Mouse (Mus musculus): ENCODE results near the gene Rbm24.

The Rbm24 gene

DNA sequence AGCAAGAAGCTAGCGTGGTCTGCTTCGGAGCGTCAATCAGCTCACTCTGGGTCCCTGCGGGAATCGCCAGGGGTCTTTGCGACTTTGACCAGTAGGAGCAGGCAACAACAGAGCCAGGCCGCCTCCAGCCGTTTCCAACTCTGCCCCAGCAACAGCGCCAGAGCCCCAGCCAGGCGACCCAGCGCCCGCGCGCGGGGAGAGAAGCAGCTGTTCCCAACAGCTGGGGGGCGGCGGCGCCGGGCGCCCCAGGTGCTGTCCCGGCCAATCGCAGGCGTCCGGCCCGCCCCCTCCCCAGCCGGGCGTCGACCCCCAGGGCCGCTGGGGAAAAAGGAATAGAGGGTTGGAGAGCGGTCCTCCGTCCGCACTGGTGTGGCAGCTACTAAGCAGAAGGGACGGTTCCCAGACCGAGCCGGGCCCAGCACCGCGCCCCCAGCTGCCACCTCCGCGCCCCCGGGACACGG is at the start of gene Rbm24:
Gene Rbm24, plus strand, starts transcription at position 294 of the 461 bp plus-strand sequence.
- peak in 1 of 2 experiments; percentile 32 for DNase-seq (ENCODE audit: low spot score in 2 of 2)

- DNase-seq (ENCODE audit: low spot score in 2 of 2), result no peak
These were observed 45.4 kb upstream of the Rbm24 start for GRCm38 (mm10) chr13:46372884-46373283.

- no peak for DNase-seq (ENCODE audit: low spot score in 2 of 2)
These were observed 42.9 kb upstream of the Rbm24 start for GRCm38 (mm10) chr13:46375371-46375770.

GRCm38 (mm10) chr13:46387396-46387795 is 30.8 kb upstream of the Rbm24 start:
- DNase-seq (ENCODE audit: low spot score in 2 of 2), result no peak

GRCm38 (mm10) chr13:46391654-46392053 is 26.6 kb upstream of the Rbm24 start:
- no peak for DNase-seq (ENCODE audit: low spot score in 2 of 2)

GRCm38 (mm10) chr13:46392893-46393292 is 25.3 kb upstream of the Rbm24 start:
- no peak for DNase-seq (ENCODE audit: low spot score in 2 of 2)

- DNase-seq (ENCODE audit: low spot score in 2 of 2), result no peak
These were observed 24.3 kb upstream of the Rbm24 start for GRCm38 (mm10) chr13:46393936-46394335.

- no peak for DNase-seq (ENCODE audit: low spot score in 2 of 2)
These were observed 21.0 kb upstream of the Rbm24 start for GRCm38 (mm10) chr13:46397235-46397634.

DNA sequence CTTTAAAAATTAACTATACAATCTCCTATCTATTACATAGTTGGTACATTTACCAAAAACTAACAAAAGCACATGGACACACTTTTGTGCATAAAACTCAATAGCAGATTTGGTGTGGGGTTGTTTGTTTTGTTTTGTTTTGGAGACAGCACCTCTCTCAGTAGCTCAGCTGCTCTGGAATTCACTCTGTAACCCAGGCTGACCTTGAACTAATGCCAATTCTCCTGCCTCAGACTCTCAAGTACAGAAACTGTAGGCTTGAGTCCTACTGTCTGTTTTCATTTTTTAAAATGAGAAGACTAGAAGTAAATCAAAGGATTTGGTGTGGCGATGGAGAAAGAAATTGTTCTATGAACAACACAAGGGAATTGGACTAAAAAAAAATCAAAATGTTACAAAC is 11.1 kb upstream of the Rbm24 start:
- DNase-seq (ENCODE audit: low spot score in 2 of 2), result no peak

- DNase-seq (ENCODE audit: low spot score in 2 of 2), result no peak
These were observed 6.0 kb upstream of the Rbm24 start for GRCm38 (mm10) chr13:46412247-46412646.

DNA sequence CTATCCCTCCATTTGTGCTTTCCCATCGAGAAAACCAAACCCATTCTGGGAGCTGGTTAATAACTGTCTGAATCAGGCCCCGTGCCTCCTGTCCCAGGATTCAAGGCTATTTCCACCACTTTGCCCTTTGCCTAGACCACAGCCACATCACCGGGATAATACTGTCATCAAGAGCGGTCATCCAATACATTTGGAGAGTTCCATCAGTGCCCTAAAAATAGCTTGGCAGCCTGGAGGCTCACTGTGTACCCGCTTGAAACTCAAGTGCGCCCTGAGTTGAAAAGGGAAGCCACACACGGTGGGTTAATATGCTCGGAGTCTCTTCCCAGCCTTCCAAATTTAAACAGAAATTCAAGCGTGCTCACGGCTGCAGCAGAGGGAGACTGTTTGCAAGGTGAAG is 4.6 kb upstream of the Rbm24 start:
- DNase-seq (ENCODE audit: low spot score in 2 of 2), result no peak

GRCm38 (mm10) chr13:46414050-46414449 is 4.2 kb upstream of the Rbm24 start:
- DNase-seq (ENCODE audit: low spot score in 2 of 2), result no peak

GRCm38 (mm10) chr13:46416021-46416420 is 2.2 kb upstream of the Rbm24 start:
- no peak for DNase-seq (ENCODE audit: low spot score in 2 of 2)

DNA sequence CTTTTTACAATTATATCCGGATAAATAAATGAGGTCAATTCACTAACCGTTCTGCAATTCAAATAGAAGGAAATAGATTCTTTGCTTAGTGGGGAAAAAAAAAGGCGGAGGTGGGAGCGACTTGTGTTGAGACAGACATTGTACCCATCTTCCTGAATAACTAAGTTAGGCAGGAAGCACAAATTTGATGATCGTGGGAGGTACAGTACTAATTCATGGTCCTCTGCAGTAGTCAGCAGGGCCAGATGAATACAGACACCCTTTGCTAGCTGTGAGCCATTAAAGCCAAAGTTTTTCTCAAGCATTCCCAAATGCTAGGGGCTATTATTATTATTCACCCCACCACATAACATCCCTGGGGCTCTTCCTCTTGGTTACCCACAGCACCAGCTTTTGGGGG is 640 bp upstream of the Rbm24 start:
- no peak for DNase-seq (ENCODE audit: low spot score in 2 of 2)

- DNase-seq (ENCODE audit: low spot score in 2 of 2), result no peak
These were observed 704 bp downstream of the Rbm24 start for GRCm38 (mm10) chr13:46418731-46419545.

DNA sequence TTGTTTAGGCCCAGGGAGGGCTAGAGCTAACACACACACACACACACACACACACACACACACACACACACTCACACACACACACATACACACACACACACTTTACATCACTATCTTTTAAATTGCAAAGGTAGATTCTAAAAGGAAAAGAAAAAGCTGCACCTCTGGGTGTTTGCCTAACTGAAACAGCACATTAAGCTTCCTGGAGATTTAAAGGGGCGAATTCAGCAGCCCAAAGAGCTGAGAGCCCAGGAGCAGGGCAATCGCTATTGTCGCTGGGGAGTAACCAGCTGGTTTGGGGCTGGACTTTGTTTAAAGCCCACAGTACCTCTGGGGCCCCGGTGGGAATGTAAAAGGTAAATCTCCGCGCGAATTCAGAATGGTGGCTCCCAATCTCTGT is 1.4 kb downstream of the Rbm24 start:
- DNase-seq (ENCODE audit: low spot score in 2 of 2), result no peak

- no peak for DNase-seq (ENCODE audit: low spot score in 2 of 2)
These were observed 1.9 kb downstream of the Rbm24 start for GRCm38 (mm10) chr13:46420095-46420494.

DNA sequence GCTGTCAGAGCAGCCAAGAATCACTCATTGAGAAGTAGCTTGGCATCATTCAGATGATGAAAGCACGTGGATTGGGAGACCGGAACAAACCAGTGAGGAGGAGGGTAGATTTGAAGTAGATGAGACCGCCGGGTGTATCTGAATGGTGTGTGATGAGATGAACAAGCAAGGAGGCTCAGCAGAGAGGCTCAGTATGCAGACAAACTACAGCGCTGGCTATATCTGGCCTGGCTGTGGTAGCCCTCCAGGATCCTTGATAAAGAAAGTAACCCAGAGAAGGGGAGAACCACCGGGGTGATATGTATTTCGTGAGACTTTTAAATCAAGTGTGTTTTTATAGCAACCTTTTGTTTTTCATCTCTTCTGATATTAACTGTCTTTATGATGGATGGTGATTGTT is 5.6 kb downstream of the Rbm24 start:
- DNase-seq (ENCODE audit: low spot score in 2 of 2), result no peak

GRCm38 (mm10) chr13:46424376-46424775 is 6.1 kb downstream of the Rbm24 start:
- no peak for DNase-seq (ENCODE audit: low spot score in 2 of 2)

DNA sequence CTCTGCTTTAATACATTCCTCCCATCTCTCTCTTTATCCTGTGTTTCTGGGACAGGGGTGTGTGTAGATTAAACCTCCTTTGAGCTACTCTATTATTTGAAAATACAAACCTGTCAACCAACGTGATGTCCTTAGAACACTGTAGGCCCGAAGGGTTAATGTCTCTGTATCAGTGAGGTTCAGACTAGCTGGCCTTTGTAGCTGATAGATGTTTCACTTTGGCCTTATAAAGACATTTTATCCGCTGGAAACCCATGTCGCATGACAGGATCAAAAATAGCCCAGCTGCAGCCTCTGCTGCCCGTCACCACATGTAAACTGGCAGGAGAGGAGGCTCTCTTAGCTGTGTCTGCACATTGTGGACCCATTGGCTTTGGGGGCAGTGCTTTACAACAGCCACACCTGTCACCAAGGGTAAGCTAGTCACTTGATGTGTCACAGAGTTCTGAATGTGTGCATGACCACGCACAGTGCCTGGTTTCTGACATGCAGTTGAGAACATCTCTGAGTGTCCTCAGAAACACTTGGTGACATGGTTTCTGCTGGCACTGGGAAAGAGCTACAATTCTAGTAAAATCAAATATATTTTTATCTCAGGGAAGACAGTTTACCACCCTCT is 8.5 kb downstream of the Rbm24 start:
- DNase-seq (ENCODE audit: low spot score in 2 of 2), result no peak

GRCm38 (mm10) chr13:46428964-46429363 is 10.7 kb downstream of the Rbm24 start:
- DNase-seq (ENCODE audit: low spot score in 2 of 2), result no peak

GRCm38 (mm10) chr13:46429866-46430265 is 11.6 kb downstream of the Rbm24 start:
- no peak for DNase-seq (ENCODE audit: low spot score in 2 of 2)

DNA sequence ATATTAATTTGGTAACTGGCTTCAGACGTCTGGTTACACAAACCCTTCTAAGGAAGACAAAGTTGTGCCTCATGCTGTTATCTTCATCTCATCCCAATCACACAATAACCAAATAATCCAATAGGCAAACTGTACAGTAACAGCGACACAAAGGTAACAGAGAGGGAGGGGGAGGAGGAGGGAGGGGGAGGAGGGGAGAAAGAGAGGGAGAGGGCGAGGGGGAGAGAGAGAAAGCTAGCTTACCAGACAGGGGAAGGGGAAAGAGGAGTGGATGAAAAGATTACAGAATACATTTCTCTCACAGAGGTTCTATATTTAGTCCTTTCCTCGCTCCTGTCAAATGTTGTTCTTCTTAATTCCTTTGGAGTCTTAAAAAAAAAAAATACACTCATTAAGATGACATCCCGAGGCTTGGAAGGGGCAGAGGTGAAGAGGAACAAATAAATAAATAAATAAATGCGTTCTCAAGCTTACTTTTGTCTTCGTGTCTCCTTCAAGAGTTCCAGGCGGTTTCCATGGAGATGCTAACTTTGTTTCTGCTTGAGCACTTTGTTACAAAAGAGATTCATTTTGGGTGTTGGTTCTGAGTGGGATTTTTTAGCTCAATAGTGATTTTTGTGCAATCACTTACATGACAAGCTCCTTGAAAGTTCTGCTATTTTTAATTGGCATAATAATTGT is 15.8 kb downstream of the Rbm24 start:
- DNase-seq (ENCODE audit: low spot score in 2 of 2), result no peak

Measured in frontal cortex, postnatal 14 days (tissue).